Mouse (Mus musculus) heart, postnatal 14 days (tissue): ENCODE data around the gene Lst1. TPM values are rescaled to one million over a fixed set of nuclear protein-coding genes. Genes with fewer than 3 reads are reported as not detected.

ENCODE experiments used
- DNase-seq, 2 experiments: peaks; one replicate each; pipeline ENCODE4 v3.0.0; 2021 to 2022
- intact Hi-C: fragments of 180-260 bp; cut with DNase I; formaldehyde crosslinking; loops from one replicate; pipeline ENCODE4 v1.15.1; 2025
- microRNA-seq, 2 experiments: library from miRNA; unstranded; fragments of <30 nt; microRNA quantifications; one replicate each; pipeline ENCODE4 v1.2.0; 2021 to 2022
- total RNA-seq, 2 experiments: library from RNA; stranded (reverse); gene quantifications; 2 replicates each; pipeline ENCODE4 v1.2.3; 2021

Lst1 gene
- total RNA-seq, 2 experiments from 2014 or later: 3.8 to 4.0 TPM

GRCm38 (mm10) chr17:35139269-35139668 lies 49.0 kb downstream of the Lst1 start:
- intact Hi-C loops: no loop called here
- DNase-seq: no peak

GRCm38 (mm10) chr17:35135591-35136320 lies 52.5 kb downstream of the Lst1 start:
- DNase-seq: no peak
- intact Hi-C loops: loop anchor here (1.0 kb wide), 1 partner anchor 28 kb away; no protein-coding TSS in a partner anchor

Small RNAs within 50 kb of the gene (microRNA-seq; reads per million reads assigned to microRNA genes)
- 0 reads per million in 2 experiments for gene Mir6973a
- gene Mir6974: 0 to 0.24 reads per million in 2 experiments

Other genes starting within 250 kb of the Lst1 start
- gene Hspa1b, start 229.2 kb downstream of the Lst1 start, total RNA-seq: 1 to 10 TPM; 3.8 to 3.9 TPM
- not detected for gene Gm20481, start 218.5 kb downstream of the Lst1 start, total RNA-seq
- gene Hspa1a, start 216.3 kb downstream of the Lst1 start, total RNA-seq: 1 to 10 TPM; 2.3 to 3.3 TPM
- gene Hspa1l, start 215.7 kb downstream of the Lst1 start, total RNA-seq: 1 to 10 TPM; 2.7 to 4.7 TPM
- 10 to 100 TPM; 19.2 to 25.0 TPM for gene Lsm2, start 206.6 kb downstream of the Lst1 start, total RNA-seq
- 10 to 100 TPM; 24.5 to 26.0 TPM for gene Vars, start 187.5 kb downstream of the Lst1 start, total RNA-seq
- 1 to 10 TPM; 5.3 to 5.9 TPM for gene Vwa7, start 171.9 kb downstream of the Lst1 start, total RNA-seq
- under 1 TPM; 0.34 to 0.48 TPM for gene Sapcd1, start 160.4 kb downstream of the Lst1 start, total RNA-seq
- 1 to 10 TPM; 1.6 to 2.0 TPM for gene Msh5, start 141.7 kb downstream of the Lst1 start, total RNA-seq
- gene Clic1, start 138.5 kb downstream of the Lst1 start, total RNA-seq: 10 to 100 TPM; 61.6 to 72.9 TPM
- 10 to 100 TPM; 49.3 to 50.0 TPM for gene Ddah2, start 129.4 kb downstream of the Lst1 start, total RNA-seq
- gene Ly6g6c, start 123.1 kb downstream of the Lst1 start, total RNA-seq: not detected
- under 1 TPM; 0.61 to 0.74 TPM for gene Mpig6b, start 122.3 kb downstream of the Lst1 start, total RNA-seq
- not detected for gene Ly6g6e, start 111.5 kb downstream of the Lst1 start, total RNA-seq
- gene Ly6g6d, start 110.4 kb downstream of the Lst1 start, total RNA-seq: 1 to 10 TPM in 1 of 2 experiments, under 1 TPM in 1; 0.67 to 3.3 TPM
- not detected for gene Ly6g6f, start 102.8 kb downstream of the Lst1 start, total RNA-seq
- gene Abhd16a, start 99.2 kb downstream of the Lst1 start, total RNA-seq: 10 to 100 TPM; 53.7 to 56.7 TPM
- gene Ly6g5c, start 80.2 kb downstream of the Lst1 start, total RNA-seq: not detected
- gene Ly6g5b, start 73.0 kb downstream of the Lst1 start, total RNA-seq: under 1 TPM in 1 of 2 experiments, not detected in 1; 0.41 TPM
- 1 to 10 TPM; 7.0 to 7.7 TPM for gene Gpank1, start 67.0 kb downstream of the Lst1 start, total RNA-seq
- 100 to 1,000 TPM; 172 to 176 TPM for gene Csnk2b, start 66.4 kb downstream of the Lst1 start, total RNA-seq
- gene D17H6S53E, start 62.1 kb downstream of the Lst1 start, total RNA-seq: 10 to 100 TPM; 28.0 to 29.6 TPM
- gene Apom, start 56.4 kb downstream of the Lst1 start, total RNA-seq: not detected
- 100 to 1,000 TPM; 237 to 245 TPM for gene Bag6, start 53.3 kb downstream of the Lst1 start, total RNA-seq
- gene Prrc2a, start 23.5 kb downstream of the Lst1 start, total RNA-seq: 100 to 1,000 TPM; 148 to 174 TPM
- 1 to 10 TPM; 1.4 to 2.8 TPM for gene Aif1, start 12.4 kb downstream of the Lst1 start, total RNA-seq
- gene Ltb, start 6.0 kb upstream of the Lst1 start, total RNA-seq: 1 to 10 TPM; 1.2 to 3.8 TPM
- under 1 TPM; 0.29 to 0.39 TPM for gene Tnf, start 13.6 kb upstream of the Lst1 start, total RNA-seq
- under 1 TPM in 1 of 2 experiments, not detected in 1; 0.20 TPM for gene Lta, start 16.9 kb upstream of the Lst1 start, total RNA-seq
- gene Gm16181, start 32.4 kb upstream of the Lst1 start, total RNA-seq: under 1 TPM in 1 of 2 experiments, not detected in 1; 0.71 TPM
- 1 to 10 TPM; 4.1 to 4.4 TPM for gene Atp6v1g2, start 45.2 kb upstream of the Lst1 start, total RNA-seq
- gene Nfkbil1, start 47.4 kb upstream of the Lst1 start, total RNA-seq: 10 to 100 TPM in 1 of 2 experiments, 1 to 10 TPM in 1; 8.4 to 10.4 TPM
- gene Ddx39b, start 53.3 kb upstream of the Lst1 start, total RNA-seq: 100 to 1,000 TPM; 107 to 118 TPM
- gene H2-D1, start 74.3 kb upstream of the Lst1 start, total RNA-seq: 10 to 100 TPM; 77.3 to 77.5 TPM
- 1 to 10 TPM in 1 of 2 experiments, under 1 TPM in 1; 0.57 to 1.2 TPM for gene H2-Q1, start 132.0 kb upstream of the Lst1 start, total RNA-seq
- 1 to 10 TPM; 1.1 to 3.7 TPM for gene H2-Q2, start 153.8 kb upstream of the Lst1 start, total RNA-seq
- 1 to 10 TPM; 9.2 to 9.8 TPM for gene H2-Q4, start 191.2 kb upstream of the Lst1 start, total RNA-seq
- gene H2-Q6, start 236.4 kb upstream of the Lst1 start, total RNA-seq: under 1 TPM; 0.31 to 0.80 TPM